Mouse (Mus musculus) liver, embryonic 11.5 days (tissue): Measurements from ENCODE around the gene Ccdc86. TPM values are rescaled to one million over a fixed set of nuclear protein-coding genes. Genes with fewer than 3 reads are reported as not detected.

ENCODE experiments used
- ATAC-seq: fragments of 200-750 bp; cut with Nextera tagmentation; replicated peaks from 2 replicates; pipeline ENCODE4 v1.8.0; 2017; ENCODE audit warnings: moderate number of reproducible peaks, mild to moderate bottlenecking, moderate TSS enrichment, moderate library complexity; ENCODE audit not compliant: low FRiP score
- DNase-seq: peaks from one replicate; pipeline ENCODE4 v3.0.0-alpha.2; 2017; ENCODE audit warnings: low spot score
- H3K27ac ChIP-seq: fragments of 300-500 bp; sonication (generic); 2 replicates; pipeline ENCODE4 v1.5.1; 2014; ENCODE audit warnings: mild to moderate bottlenecking, low read depth, low read length, control low read depth
- H3K27me3 ChIP-seq: fragments of 300-500 bp; sonication (generic); replicated peaks from 2 replicates; pipeline ENCODE4 v1.6.1; 2014; ENCODE audit warnings: low read length, mixed read lengths; ENCODE audit not compliant: control insufficient read depth, insufficient read depth
- H3K36me3 ChIP-seq: fragments of 300-500 bp; sonication (generic); 2 replicates; pipeline ENCODE4 v1.6.1; 2014; ENCODE audit warnings: mild to moderate bottlenecking, low read length, moderate library complexity, mixed read lengths; ENCODE audit not compliant: control insufficient read depth, insufficient read depth
- H3K4me1 ChIP-seq: fragments of 300-500 bp; sonication (generic); replicated peaks from 2 replicates; pipeline ENCODE4 v1.6.1; 2014; ENCODE audit warnings: low read length, mixed read lengths; ENCODE audit not compliant: control insufficient read depth, insufficient read depth
- H3K4me2 ChIP-seq: fragments of 300-500 bp; sonication (generic); 2 replicates; pipeline ENCODE4 v1.6.1; 2014; ENCODE audit warnings: mild to moderate bottlenecking, control low read depth, moderate library complexity
- H3K4me3 ChIP-seq: fragments of 300-500 bp; sonication (generic); 2 replicates; pipeline ENCODE4 v1.5.1; 2014; ENCODE audit warnings: low read depth, low read length, control low read depth
- H3K9ac ChIP-seq: fragments of 300-500 bp; sonication (generic); 2 replicates; pipeline ENCODE4 v1.6.1; 2014; ENCODE audit warnings: low read depth, low read length, control low read depth
- H3K9me3 ChIP-seq: fragments of 300-500 bp; sonication (generic); 2 replicates; pipeline ENCODE4 v1.6.1; 2016; ENCODE audit warnings: low read length, inconsistent platforms, mixed read lengths; ENCODE audit not compliant: control insufficient read depth
- WGBS: fragments of 180-500 bp; shearing (Covaris S2); extraction: QIAGEN DNeasy Blood & Tissue Kit; methylation state at CpG from one replicate; pipeline ENCODE4 v1.1.7; 2014; 5-methylcytosine and 5-hydroxymethylcytosine counted together
- polyA plus RNA-seq: library from polyadenylated mRNA; unstranded; fragments of >200 nt; fragmentation: Nextera tagmentation; extraction: Ambion mirVana; gene quantifications from 2 replicates; pipeline ENCODE4 v1.2.1, GENCODE M21; 2014

Ccdc86 gene
- polyA plus RNA-seq = 46.0 TPM in 2 replicates

GRCm38 (mm10) chr19:10949112-10949511 is at the start of gene Ccdc86:
Ccdc86 (minus strand) TSS chr19:10949266.
- Histone ChIP-seq H3K4me2 (peak within 1 kb of the TSS; percentile 96), H3K4me3 (peak within 1 kb of the TSS; percentile 95), H3K9ac (peak within 1 kb of the TSS; percentile 92), H3K4me1 (peaks cover 22% of the 10 kb centered on the region), H3K27ac (peak within 1 kb of the TSS; percentile 64), H3K9me3 (no peaks in the 10 kb centered on the region), H3K27me3 (no peaks in the 10 kb centered on the region), H3K36me3 (peaks cover 17% of the 10 kb centered on the region)
- ATAC-seq (peak; percentile 93), DNase-seq (peak; percentile 94)
- 0% methylated on average over 30 of the region's 30 CpGs for WGBS

- Histone ChIP-seq H3K27ac (no peak within 1 kb of the TSS), H3K4me3 (no peak within 1 kb of the TSS)
- 84% methylated on average over 7 of the region's 7 CpGs for WGBS
These were observed 44.1 kb upstream of the Ccdc86 start, which contains the start of gene Ms4a15 for GRCm38 (mm10) chr19:10993150-10993549. Ms4a15 (minus strand) TSS chr19:10993250.

DNA sequence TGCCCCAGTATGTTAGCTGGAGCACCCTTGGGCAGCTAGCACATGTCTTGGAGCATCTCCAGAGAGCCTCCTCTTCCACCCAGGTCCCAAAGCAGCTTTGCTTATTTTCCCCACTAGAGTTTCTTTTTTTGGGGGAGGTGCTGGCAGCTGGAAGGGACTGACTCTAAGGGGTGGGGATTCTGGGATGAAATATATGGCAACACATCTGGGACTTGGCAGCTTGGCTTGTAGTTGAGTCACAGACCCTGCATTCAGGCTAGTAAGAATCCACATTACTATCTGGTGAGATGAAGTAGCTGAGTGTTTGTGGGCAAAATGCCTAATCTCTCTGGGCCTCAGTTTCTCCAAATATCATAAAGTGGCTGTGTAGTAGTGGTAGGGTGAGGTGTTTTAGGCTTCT is 42.8 kb upstream of the Ccdc86 start:
- no peak overlapping the region for H3K27ac ChIP-seq

More at GRCm38 (mm10) chr19:10993150-10993549, 44.1 kb upstream of the Ccdc86 start, which contains the start of gene Ms4a15:
- ATAC-seq (no peak), DNase-seq (no peak)
- H3K9ac ChIP-seq = no peak within 1 kb of the TSS
- H3K4me1 ChIP-seq = no peaks in the 10 kb centered on the region
- no peak within 1 kb of the TSS for H3K4me2 ChIP-seq
- no peaks in the 10 kb centered on the region for H3K9me3 ChIP-seq
- no peaks in the 10 kb centered on the region for H3K36me3 ChIP-seq
- no peaks in the 10 kb centered on the region; the same call in 1 of the 2 replicates for H3K27me3 ChIP-seq

GRCm38 (mm10) chr19:10990751-10991150 is 41.7 kb upstream of the Ccdc86 start:
- Histone ChIP-seq H3K27ac (no peak overlapping the region), H3K4me1 (no peaks in the 10 kb centered on the region), H3K9me3 (no peaks in the 10 kb centered on the region), H3K4me3 (no peak overlapping the region), H3K9ac (no peak overlapping the region), H3K4me2 (no peak overlapping the region), H3K36me3 (no peaks in the 10 kb centered on the region), H3K27me3 (no peaks in the 10 kb centered on the region; the same call in 1 of the 2 replicates)
- 42% methylated on average over 1 of the region's 1 CpGs for WGBS
- DNase-seq (no peak), ATAC-seq (no peak)

More for the DNA sequence above, 42.8 kb upstream of the Ccdc86 start:
- H3K27me3 ChIP-seq = no peaks in the 10 kb centered on the region; the same call in 1 of the 2 replicates
- H3K36me3 ChIP-seq = no peaks in the 10 kb centered on the region
- no peaks in the 10 kb centered on the region for H3K9me3 ChIP-seq
- no peak for ATAC-seq
- no peak for DNase-seq
- no peak overlapping the region for H3K4me3 ChIP-seq
- no peaks in the 10 kb centered on the region for H3K4me1 ChIP-seq
- H3K9ac ChIP-seq = no peak overlapping the region
- H3K4me2 ChIP-seq = no peak overlapping the region

DNA sequence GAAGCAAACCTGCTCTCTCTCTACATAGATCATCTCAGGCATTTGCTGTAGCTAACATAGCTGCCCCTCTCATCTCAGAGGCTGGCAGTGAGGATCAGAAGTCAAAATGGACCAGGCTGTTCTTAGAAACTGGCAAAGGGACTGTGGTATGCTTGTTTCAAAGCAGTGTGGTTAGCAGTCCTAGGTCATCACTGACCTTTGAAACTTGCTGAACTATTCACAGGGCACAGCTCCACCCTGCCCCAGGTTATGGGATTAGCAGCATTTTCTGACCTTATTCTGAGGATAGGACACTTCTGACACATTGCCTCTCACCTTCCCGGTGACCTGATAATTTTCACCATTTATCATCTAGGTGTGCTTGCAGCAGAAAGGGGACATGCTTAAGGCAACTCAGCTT is 39.5 kb upstream of the Ccdc86 start:
- 79% methylated on average over 1 of the region's 1 CpGs for WGBS
- H3K9ac ChIP-seq = no peak overlapping the region
- H3K4me3 ChIP-seq = no peak overlapping the region
- H3K27ac ChIP-seq = no peak overlapping the region
- H3K4me2 ChIP-seq = no peak overlapping the region
- no peak for ATAC-seq
- no peaks in the 10 kb centered on the region; the same call in 1 of the 2 replicates for H3K27me3 ChIP-seq
- H3K4me1 ChIP-seq = no peaks in the 10 kb centered on the region
- H3K9me3 ChIP-seq = no peaks in the 10 kb centered on the region
- H3K36me3 ChIP-seq = no peaks in the 10 kb centered on the region
- DNase-seq = no peak

DNA sequence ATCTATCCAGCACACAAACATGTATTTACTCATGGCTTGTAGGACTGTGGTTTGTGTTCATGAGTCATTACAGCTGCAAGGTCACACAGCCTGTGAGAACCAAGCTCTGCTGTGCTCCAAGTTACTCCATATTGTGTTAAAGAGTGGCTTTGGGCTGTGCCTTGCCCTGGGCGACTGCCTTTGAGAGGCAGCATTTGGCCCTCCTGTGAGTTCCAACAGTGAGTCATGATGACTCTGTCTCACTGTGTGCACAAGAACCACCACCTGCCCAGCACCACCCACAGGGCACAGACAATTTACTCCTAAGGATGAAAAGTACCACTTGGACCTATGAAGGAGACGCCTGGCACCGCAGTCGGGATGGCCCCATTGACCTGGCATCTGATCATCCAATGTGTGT is 36.8 kb upstream of the Ccdc86 start:
- H3K27ac ChIP-seq = no peak overlapping the region
- no peak overlapping the region for H3K9ac ChIP-seq
- H3K4me2 ChIP-seq = no peak overlapping the region
- H3K4me3 ChIP-seq = no peak overlapping the region
- H3K36me3 ChIP-seq = no peaks in the 10 kb centered on the region
- no peaks in the 10 kb centered on the region for H3K4me1 ChIP-seq
- DNase-seq (no peak), ATAC-seq (no peak)
- H3K9me3 ChIP-seq = no peaks in the 10 kb centered on the region
- WGBS = 89% methylated on average over 4 of the region's 4 CpGs
- H3K27me3 ChIP-seq = no peaks in the 10 kb centered on the region; the same call in 1 of the 2 replicates

- Histone ChIP-seq H3K9ac (no peak overlapping the region), H3K9me3 (no peaks in the 10 kb centered on the region), H3K27ac (no peak overlapping the region), H3K4me3 (no peak overlapping the region), H3K27me3 (no peaks in the 10 kb centered on the region), H3K36me3 (no peaks in the 10 kb centered on the region), H3K4me1 (no peaks in the 10 kb centered on the region), H3K4me2 (no peak overlapping the region)
- DNase-seq (no peak), ATAC-seq (no peak)
- 71% methylated on average over 13 of the region's 13 CpGs for WGBS
These were observed 35.5 kb upstream of the Ccdc86 start for GRCm38 (mm10) chr19:10984551-10984950.

DNA sequence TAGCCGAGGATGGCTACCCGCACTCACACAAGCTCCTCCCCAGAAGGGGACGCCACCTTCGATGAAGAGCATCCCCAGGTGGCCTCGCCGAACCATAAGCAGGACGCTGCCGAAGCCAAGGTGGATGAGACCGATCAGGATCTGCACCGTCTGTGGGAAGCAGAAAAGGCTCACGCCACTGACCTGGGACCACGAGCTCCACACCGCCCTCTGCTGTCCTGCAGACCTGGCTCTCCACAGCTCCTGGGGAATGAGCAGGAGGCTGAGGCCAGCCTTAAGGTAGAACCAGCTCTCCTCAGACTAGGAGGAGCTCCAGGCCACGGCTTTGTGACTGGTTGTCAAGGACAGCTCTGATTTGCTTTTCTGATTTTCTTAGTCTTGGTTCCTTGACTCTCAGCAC is 34.1 kb upstream of the Ccdc86 start:
- H3K4me2 ChIP-seq = peak overlapping the region; percentile 39; the same call in 1 of the 2 replicates
- H3K27ac ChIP-seq = no peak overlapping the region
- H3K9ac ChIP-seq = no peak overlapping the region
- no peaks in the 10 kb centered on the region for H3K36me3 ChIP-seq
- H3K4me3 ChIP-seq = no peak overlapping the region
- no peaks in the 10 kb centered on the region for H3K4me1 ChIP-seq
- 20% methylated on average over 14 of the region's 14 CpGs for WGBS
- no peaks in the 10 kb centered on the region for H3K9me3 ChIP-seq
- H3K27me3 ChIP-seq = no peaks in the 10 kb centered on the region
- DNase-seq (no peak), ATAC-seq (no peak)

GRCm38 (mm10) chr19:10980210-10980609 is 31.1 kb upstream of the Ccdc86 start:
- peak overlapping the region; percentile 15; the same call in 1 of the 2 replicates for H3K4me3 ChIP-seq
- no peaks in the 10 kb centered on the region for H3K27me3 ChIP-seq
- no peaks in the 10 kb centered on the region for H3K36me3 ChIP-seq
- ATAC-seq = no peak
- H3K9me3 ChIP-seq = no peaks in the 10 kb centered on the region
- no peaks in the 10 kb centered on the region for H3K4me1 ChIP-seq
- H3K4me2 ChIP-seq = peak overlapping the region; percentile 13
- no peak for DNase-seq
- no peak overlapping the region for H3K9ac ChIP-seq
- 58% methylated on average over 5 of the region's 5 CpGs for WGBS
- no peak overlapping the region for H3K27ac ChIP-seq
